Mouse (Mus musculus): Measurements from ENCODE around the gene Atp5e.

- TF ChIP-seq CTCF (IDR thresholded peaks at IDR 0.05; ENCODE audit: low read depth): no peak
- no peak for TF ChIP-seq EP300 (optimal IDR thresholded peaks at IDR 0.05)
Observed at GRCm38 (mm10) chr2:174415001-174415730, 48.7 kb downstream of the Atp5e start.

All from stomach, postnatal 0 days (tissue).